Mouse (Mus musculus): Measurements from ENCODE around the gene Cacna1a.

The Cacna1a gene

GRCm38 (mm10) chr8:84388275-84388674 lies at the start of gene Cacna1a:
Cacna1a (plus strand) TSS chr8:84388440.
- DNase-seq (ENCODE audit: low read depth): no peak

DNA sequence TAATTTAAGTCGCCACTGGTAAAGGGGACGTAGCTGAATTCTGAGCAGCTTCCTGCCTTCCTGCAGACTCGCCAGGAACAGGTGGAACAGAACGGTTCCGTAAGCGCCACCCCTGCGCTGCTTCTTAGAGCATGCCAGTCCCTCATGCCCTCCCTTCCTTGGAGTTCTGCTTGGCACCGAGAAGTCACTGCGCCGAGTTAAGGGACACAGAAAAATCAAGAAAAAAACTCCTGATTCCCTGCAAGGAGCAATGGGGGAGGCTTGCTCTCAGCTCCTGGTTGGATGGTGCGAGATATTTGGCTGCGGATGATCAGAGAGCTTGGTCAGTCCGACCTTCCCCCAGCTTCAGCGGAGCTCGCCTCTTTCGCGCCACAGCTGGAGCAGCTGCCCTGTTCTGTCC lies 49.7 kb upstream of the Cacna1a start:
- DNase-seq (ENCODE audit: low read depth): no peak

- DNase-seq (ENCODE audit: low read depth): peak; percentile 21
These were observed 48.9 kb upstream of the Cacna1a start for GRCm38 (mm10) chr8:84339320-84339719.

DNA sequence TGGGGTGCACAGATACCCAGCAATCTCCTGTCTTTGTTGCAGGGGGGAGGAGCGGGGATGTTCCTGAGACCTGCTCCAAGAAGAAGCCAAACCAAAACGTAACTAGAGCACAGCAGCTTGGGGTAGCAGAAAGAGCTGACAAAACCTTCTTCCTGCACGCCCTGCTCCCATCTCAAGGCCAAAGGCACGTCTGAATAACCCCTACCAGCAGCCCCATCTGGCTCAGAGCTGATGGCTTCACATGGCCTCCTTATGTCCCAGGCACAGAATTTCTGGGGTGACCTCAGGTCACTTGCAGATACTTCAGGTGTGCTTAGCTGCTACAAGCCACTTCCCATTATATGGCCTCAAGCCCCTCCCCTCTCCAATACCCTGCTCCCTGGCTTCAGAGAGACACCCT lies 48.4 kb upstream of the Cacna1a start:
- DNase-seq (ENCODE audit: low read depth): no peak

- DNase-seq (ENCODE audit: low read depth): no peak
These were observed 47.6 kb upstream of the Cacna1a start for GRCm38 (mm10) chr8:84340671-84341070.

- no peak for DNase-seq (ENCODE audit: low read depth)
These were observed 42.7 kb upstream of the Cacna1a start for GRCm38 (mm10) chr8:84345493-84345892.

DNA sequence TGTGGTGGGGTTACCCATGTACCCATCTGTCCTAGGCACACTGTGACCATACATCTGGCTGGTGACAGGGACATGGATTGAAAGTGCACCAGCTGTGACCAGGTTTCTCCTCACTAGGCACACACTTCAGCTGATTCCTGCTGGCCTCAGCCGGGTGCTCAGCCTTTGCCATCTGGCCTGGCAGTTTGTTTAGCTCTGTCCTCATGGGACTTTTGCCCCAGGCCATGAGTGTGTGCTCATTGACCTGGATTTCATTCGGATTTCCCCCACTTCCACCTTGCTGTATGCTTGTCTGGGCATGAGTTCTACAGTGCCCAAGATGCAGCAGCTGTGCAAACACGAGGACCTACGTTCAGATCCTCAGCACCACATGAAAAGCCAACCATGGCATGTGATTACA lies 41.8 kb upstream of the Cacna1a start:
- no peak for DNase-seq (ENCODE audit: low read depth)

DNA sequence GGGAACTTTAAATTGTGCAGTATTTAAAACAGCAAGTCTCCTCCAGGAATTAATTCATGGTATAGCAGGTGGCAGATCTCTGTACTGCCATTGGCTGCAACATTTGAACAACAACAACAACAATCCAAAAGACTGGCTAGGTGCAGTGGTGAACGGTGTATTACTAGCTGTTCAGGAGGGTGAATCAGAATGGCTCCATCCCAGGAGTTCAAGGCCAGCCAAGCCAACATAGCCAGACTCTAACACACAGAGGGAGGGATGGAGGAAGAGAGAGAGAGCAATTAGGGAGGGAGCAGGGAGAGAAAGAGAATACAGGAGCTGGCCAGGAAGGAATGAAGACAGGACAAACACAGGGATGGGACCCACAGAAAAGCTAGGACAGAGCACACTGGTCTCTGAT lies 38.7 kb upstream of the Cacna1a start:
- no peak for DNase-seq (ENCODE audit: low read depth)

DNA sequence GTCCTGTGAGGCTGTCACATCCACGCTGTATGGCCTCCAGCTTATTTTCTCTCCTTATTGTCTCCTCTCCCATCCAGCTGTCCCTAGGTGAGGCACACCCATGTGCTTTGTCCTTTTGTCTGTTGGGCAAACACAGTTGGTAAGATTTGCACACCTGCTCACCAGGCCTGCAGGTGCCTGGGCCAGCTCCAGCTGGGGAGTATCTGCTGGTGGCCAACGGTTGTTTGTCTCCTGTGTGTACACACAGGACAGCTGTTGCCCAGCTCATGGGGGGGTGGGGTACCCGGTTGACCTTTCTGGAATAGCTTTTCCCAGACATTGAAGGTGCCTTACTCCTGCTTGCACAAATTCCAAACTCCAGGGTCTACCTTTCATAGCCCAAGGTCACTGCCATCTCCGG lies 37.3 kb upstream of the Cacna1a start:
- DNase-seq (ENCODE audit: low read depth): no peak

- no peak for DNase-seq (ENCODE audit: low read depth)
These were observed 31.8 kb upstream of the Cacna1a start for GRCm38 (mm10) chr8:84356482-84356881.

- peak; percentile 42 for DNase-seq (ENCODE audit: low read depth)
These were observed 30.4 kb upstream of the Cacna1a start for GRCm38 (mm10) chr8:84357631-84358371.

- peak; percentile 11 for DNase-seq (ENCODE audit: low read depth)
These were observed 24.7 kb upstream of the Cacna1a start for GRCm38 (mm10) chr8:84363428-84364134.

DNA sequence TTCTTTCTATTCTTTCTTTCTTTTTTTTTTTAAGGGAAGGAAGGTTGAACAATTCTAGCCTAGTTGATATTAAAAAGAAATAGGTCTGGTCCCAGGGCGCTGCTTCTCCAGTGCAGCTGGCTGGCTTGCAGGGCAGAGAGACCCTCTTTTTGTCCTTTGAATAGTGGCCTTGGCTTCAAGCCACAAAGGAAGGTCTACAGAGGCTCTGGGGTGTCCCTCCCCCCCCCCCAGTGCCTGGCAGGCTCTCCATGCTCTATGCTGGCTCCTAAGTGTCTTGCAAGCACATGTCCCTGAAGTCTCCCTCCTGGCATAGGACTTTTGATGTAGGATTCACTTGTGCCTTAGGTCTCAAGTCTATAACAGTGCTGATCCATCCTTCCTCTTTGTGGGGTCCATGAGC lies 23.0 kb upstream of the Cacna1a start:
- DNase-seq (ENCODE audit: low read depth): no peak

- no peak for DNase-seq (ENCODE audit: low read depth)
These were observed 17.3 kb upstream of the Cacna1a start for GRCm38 (mm10) chr8:84370972-84371371.

DNA sequence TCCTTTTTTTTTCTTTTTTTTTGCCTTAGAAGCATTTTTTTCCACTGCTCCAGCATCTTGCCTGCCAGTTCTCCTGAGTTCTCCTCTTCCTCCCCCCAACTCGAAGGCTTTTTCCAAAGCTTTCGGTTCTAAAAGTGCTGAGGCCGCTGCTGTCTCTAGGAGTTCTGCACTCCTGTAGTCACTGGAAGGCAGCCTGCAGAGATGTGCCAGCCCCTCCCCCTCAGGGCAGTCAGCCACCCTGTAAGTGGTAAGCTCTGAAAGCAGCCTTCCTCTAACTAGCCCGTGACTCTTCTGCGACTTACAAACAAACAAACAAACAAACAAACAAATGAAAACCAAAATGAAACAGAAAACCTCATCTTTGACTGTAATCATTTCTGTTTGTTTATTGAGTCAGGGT lies 13.2 kb upstream of the Cacna1a start:
- DNase-seq (ENCODE audit: low read depth): no peak

- no peak for DNase-seq (ENCODE audit: low read depth)
These were observed 12.4 kb upstream of the Cacna1a start for GRCm38 (mm10) chr8:84375803-84376202.

DNA sequence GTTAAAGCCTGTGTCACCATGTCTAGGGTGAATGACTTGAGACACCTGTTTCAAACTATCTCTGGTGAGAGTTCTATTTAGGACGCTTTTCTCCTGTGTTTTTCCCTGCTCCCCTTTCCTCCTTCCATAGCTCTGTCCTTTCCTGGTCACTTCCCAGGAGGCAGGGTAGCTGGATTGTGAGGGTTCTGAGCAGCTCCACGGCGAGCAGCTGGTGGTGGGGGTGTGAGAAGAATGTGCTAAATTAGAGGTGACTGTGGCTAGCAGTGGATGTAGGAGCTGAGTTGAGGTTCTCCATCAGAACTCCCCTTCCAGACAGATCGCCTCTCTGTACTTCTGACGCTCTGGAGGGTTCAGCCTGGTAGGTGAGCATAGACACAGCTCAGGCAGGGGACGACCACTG lies 11.7 kb upstream of the Cacna1a start:
- DNase-seq (ENCODE audit: low read depth): no peak

GRCm38 (mm10) chr8:84381676-84382075 lies 6.6 kb upstream of the Cacna1a start:
- DNase-seq (ENCODE audit: low read depth): no peak

- no peak for DNase-seq (ENCODE audit: low read depth)
These were observed 533 bp downstream of the Cacna1a start for GRCm38 (mm10) chr8:84388773-84389172.

DNA sequence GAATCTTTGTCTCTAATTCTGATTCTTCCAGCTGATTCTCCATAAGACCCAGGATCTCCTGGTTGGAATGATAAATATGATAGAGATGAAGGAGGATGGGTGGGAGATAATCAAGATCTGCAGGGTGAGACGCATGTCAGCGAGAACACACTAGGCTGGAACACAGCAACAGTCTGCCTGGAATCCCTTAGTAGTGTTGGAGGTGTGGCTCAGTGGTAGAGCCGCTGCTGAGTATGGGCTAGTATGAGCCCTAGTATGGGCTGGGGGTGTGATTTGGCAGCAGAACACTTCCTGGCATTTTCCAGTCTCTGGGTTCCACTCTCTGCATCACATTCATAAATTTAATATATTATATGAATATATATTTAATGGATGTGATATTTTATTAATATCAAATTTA lies 933 bp downstream of the Cacna1a start:
- DNase-seq (ENCODE audit: low read depth): no peak

DNA sequence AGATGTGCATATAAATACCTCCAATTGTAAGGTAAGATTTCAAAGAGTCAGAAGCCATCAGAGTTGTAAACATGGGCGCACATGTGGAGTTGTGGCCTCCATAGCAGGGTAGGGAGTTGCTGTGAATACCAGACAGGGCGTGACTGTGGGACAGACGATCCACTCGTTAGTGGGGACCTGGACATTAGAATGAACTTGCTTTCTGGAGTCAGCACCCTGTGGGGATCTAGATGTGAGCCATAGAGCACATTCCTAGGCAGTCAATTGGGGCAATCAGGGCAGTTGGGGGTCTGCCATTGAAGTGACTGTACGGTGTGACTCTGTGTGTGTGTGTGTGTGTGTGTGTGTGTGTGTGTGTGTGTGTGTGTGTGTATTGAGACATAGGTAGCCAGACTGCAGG lies 3.4 kb downstream of the Cacna1a start:
- no peak for DNase-seq (ENCODE audit: low read depth)

GRCm38 (mm10) chr8:84395751-84396457 lies 7.7 kb downstream of the Cacna1a start:
- DNase-seq (ENCODE audit: low read depth): no peak

Measured in c-Kit-positive CD71-positive TER-119-negative erythroid progenitor cells, embryonic 14.5 days (primary cell).